ENCODE assay signal across 8 mouse cellular contexts in genomic region chr3:88578498-88579424, GRCm38 (mm10). TPM values are rescaled to one million over a fixed set of nuclear protein-coding genes. Genes with fewer than 3 reads are reported as not detected.
DNase-seq lines count a peak whose midpoint lies in the region; ATAC-seq lines count a peak whose summit lies in the region.
"Had no signal": no experiment of that assay in that cellular context is flagged by ENCODE, and none has a peak within 500 bp of the region (broad histone marks: within the 10 kb centered on the region; RNA-seq: fewer than 3 reads in every experiment).

No protein-coding gene starts in this region.

- no peak overlapping the region for H3K27ac ChIP-seq in lung, embryonic 15.5 days
- H3K27ac ChIP-seq in limb, embryonic 11.5 days (replicated peaks; ENCODE audit: low read depth, low read length) = no peak overlapping the region
- no peak overlapping the region for H3K27ac ChIP-seq in stomach, embryonic 14.5 days (ENCODE audit: low read length)

- peak overlapping the region; percentile 70 for H3K4me2 ChIP-seq in lung, embryonic 15.5 days
- peak overlapping the region; percentile 87; the same call in 1 of the 2 replicates for H3K4me2 ChIP-seq in limb, embryonic 11.5 days (ENCODE audit: low read depth, severe bottlenecking)
- H3K4me2 ChIP-seq in stomach, embryonic 14.5 days (replicated peaks; ENCODE audit: low read depth, low read length) = peak overlapping the region; percentile 88

- H3K9ac ChIP-seq in lung, embryonic 15.5 days = 0 out of 2 replicates have a peak overlapping the region, but pooled peaks have one; percentile 92
- no peak overlapping the region for H3K9ac ChIP-seq in limb, embryonic 11.5 days (ENCODE audit: low read length)
- no peak overlapping the region for H3K9ac ChIP-seq in stomach, embryonic 14.5 days (replicated peaks; ENCODE audit: low read depth, low read length)

- intact Hi-C loops in left cerebral cortex, postnatal 36 days (cut with DNase I) = no loop called here

- H3K4me3 ChIP-seq in lung, embryonic 15.5 days = peak overlapping the region; percentile 88
- peak overlapping the region; percentile 95 for H3K4me3 ChIP-seq in limb, embryonic 11.5 days (ENCODE audit: low read depth, low read length)
- peak overlapping the region; percentile 90 for H3K4me3 ChIP-seq in stomach, embryonic 14.5 days (ENCODE audit: low read depth, low read length)

- no peak for DNase-seq in lung, postnatal 25 days (ENCODE audit: low spot score)
- DNase-seq in limb, embryonic 11.5 days (ENCODE audit: low spot score) = no peak
- no peak for DNase-seq in left cerebral cortex, postnatal 36 days (ENCODE audit: low spot score in 2 of 2)

- peaks cover 9% of the 10 kb centered on the region for H3K4me1 ChIP-seq in lung, embryonic 15.5 days
- 0 out of 2 replicates have a peak, but pooled peaks cover 3% of the 10 kb centered on the region for H3K4me1 ChIP-seq in limb, embryonic 11.5 days (ENCODE audit: control insufficient read depth, insufficient read depth, low read length)
- H3K4me1 ChIP-seq in stomach, embryonic 14.5 days (ENCODE audit: control insufficient read depth, insufficient read depth, low read length) = peaks cover 10% of the 10 kb centered on the region

- no peaks in the 10 kb centered on the region for H3K9me3 ChIP-seq in lung, embryonic 15.5 days
- H3K9me3 ChIP-seq in limb, embryonic 11.5 days (ENCODE audit: control insufficient read depth, low read length) = no peaks in the 10 kb centered on the region
- H3K9me3 ChIP-seq in stomach, embryonic 14.5 days (ENCODE audit: control insufficient read depth, low read depth, low read length) = no peaks in the 10 kb centered on the region

- H3K36me3 ChIP-seq in lung, embryonic 15.5 days = peaks cover 28% of the 10 kb centered on the region
- H3K36me3 ChIP-seq in limb, embryonic 11.5 days (ENCODE audit: control insufficient read depth, insufficient read depth, low read length) = peaks cover 8% of the 10 kb centered on the region; the same call in 1 of the 2 replicates
- H3K36me3 ChIP-seq in stomach, embryonic 14.5 days (ENCODE audit: control insufficient read depth, insufficient read depth, low read length) = peaks cover 23% of the 10 kb centered on the region

- 42% methylated on average over 8 of the region's 8 CpGs for WGBS in lung, embryonic 15.5 days
- WGBS in limb, embryonic 11.5 days = 46% methylated on average over 8 of the region's 8 CpGs
- 44% methylated on average over 8 of the region's 8 CpGs for WGBS in stomach, embryonic 14.5 days

- H3K27me3 ChIP-seq in lung, embryonic 15.5 days = no peaks in the 10 kb centered on the region
- no peaks in the 10 kb centered on the region for H3K27me3 ChIP-seq in limb, embryonic 11.5 days (ENCODE audit: control insufficient read depth, insufficient read depth, low read length)
- no peaks in the 10 kb centered on the region for H3K27me3 ChIP-seq in stomach, embryonic 14.5 days (ENCODE audit: control insufficient read depth, insufficient read depth, low read length)

- no peak for ATAC-seq in lung, embryonic 15.5 days (ENCODE audit: borderline replicate concordance, extremely low read depth, low FRiP score, low TSS enrichment)
- 0 out of 2 replicates have a peak, but pooled peaks have one; percentile 4 for ATAC-seq in erythroblast, adult 5-6 weeks (replicated peaks; ENCODE audit: low FRiP score, poor library complexity, severe bottlenecking)
- ATAC-seq in limb, embryonic 11.5 days (ENCODE audit: insufficient number of reproducible peaks, low FRiP score, low TSS enrichment, low read depth) = no peak
- 0 out of 2 replicates have a peak, but pooled peaks have one; percentile 12 for ATAC-seq in stomach, embryonic 14.5 days (ENCODE audit: insufficient number of reproducible peaks, insufficient read depth, low FRiP score, low read depth)
- no peak for ATAC-seq in CD4-positive, CD25-positive, alpha-beta regulatory T cell, adult 4 months

RNA-seq across cellular contexts. Expression of gene Ssr2, which starts 3.1 kb away (rescaled TPM):
- polyA plus RNA-seq in lung, embryonic 15.5 days (2015; fragmentation: Nextera tagmentation; extraction: Ambion mirVana) = 290 and 301 TPM in 2 replicates
- 80.3 and 91.8 TPM in 2 replicates for total RNA-seq in erythroblast, adult 5-6 weeks (2015; ENCODE audit: low replicate concordance)
- total RNA-seq in erythroblast, adult 5-6 weeks (2017; ENCODE audit: low replicate concordance) = 24.3 and 35.9 TPM in 2 replicates
- 220 and 233 TPM in 2 replicates for polyA plus RNA-seq in limb, embryonic 11.5 days (2014; fragmentation: Nextera tagmentation; extraction: Ambion mirVana)
- polyA plus RNA-seq in stomach, embryonic 14.5 days (2014; fragmentation: Nextera tagmentation; extraction: Ambion mirVana) = 295 and 301 TPM in 2 replicates
- 100 to 1,000 TPM; 160 to 161 TPM for polyA plus RNA-seq in CD4-positive, CD25-positive, alpha-beta regulatory T cell, adult 4 months (2017; shearing (Covaris generic))
- total RNA-seq in left cerebral cortex, postnatal 36 days (2021) = 10 to 100 TPM; 90.4 to 94.5 TPM

RNA-seq across cellular contexts. Expression of gene Ubqln4, which starts 25.2 kb away (rescaled TPM):
- 46.4 and 49.4 TPM in 2 replicates for polyA plus RNA-seq in lung, embryonic 15.5 days (2015; fragmentation: Nextera tagmentation; extraction: Ambion mirVana)
- 5.4 and 7.9 TPM in 2 replicates for total RNA-seq in erythroblast, adult 5-6 weeks (2015; ENCODE audit: low replicate concordance)
- total RNA-seq in erythroblast, adult 5-6 weeks (2017; ENCODE audit: low replicate concordance) = 5.7 and 10.0 TPM in 2 replicates
- 80.1 and 85.3 TPM in 2 replicates for polyA plus RNA-seq in limb, embryonic 11.5 days (2014; fragmentation: Nextera tagmentation; extraction: Ambion mirVana)
- 48.4 TPM in 2 replicates for polyA plus RNA-seq in stomach, embryonic 14.5 days (2014; fragmentation: Nextera tagmentation; extraction: Ambion mirVana)
- 10 to 100 TPM; 11.9 to 12.0 TPM for polyA plus RNA-seq in CD4-positive, CD25-positive, alpha-beta regulatory T cell, adult 4 months (2017; shearing (Covaris generic))
- total RNA-seq in left cerebral cortex, postnatal 36 days (2021) = 100 to 1,000 TPM; 129 to 137 TPM

RNA-seq across cellular contexts. Expression of gene Lamtor2, which starts 25.9 kb away (rescaled TPM):
- polyA plus RNA-seq in lung, embryonic 15.5 days (2015; fragmentation: Nextera tagmentation; extraction: Ambion mirVana) = 165 and 178 TPM in 2 replicates
- total RNA-seq in erythroblast, adult 5-6 weeks (2015; ENCODE audit: low replicate concordance) = 4.2 and 8.6 TPM in 2 replicates
- 14.3 and 15.8 TPM in 2 replicates for total RNA-seq in erythroblast, adult 5-6 weeks (2017; ENCODE audit: low replicate concordance)
- polyA plus RNA-seq in limb, embryonic 11.5 days (2014; fragmentation: Nextera tagmentation; extraction: Ambion mirVana) = 78.9 and 89.3 TPM in 2 replicates
- polyA plus RNA-seq in stomach, embryonic 14.5 days (2014; fragmentation: Nextera tagmentation; extraction: Ambion mirVana) = 84.8 and 88.5 TPM in 2 replicates
- polyA plus RNA-seq in CD4-positive, CD25-positive, alpha-beta regulatory T cell, adult 4 months (2017; shearing (Covaris generic)) = 100 to 1,000 TPM; 197 to 234 TPM
- total RNA-seq in left cerebral cortex, postnatal 36 days (2021) = 100 to 1,000 TPM; 103 to 106 TPM

RNA-seq across cellular contexts. Expression of gene Arhgef2, which starts 27.0 kb away (rescaled TPM):
- polyA plus RNA-seq in lung, embryonic 15.5 days (2015; fragmentation: Nextera tagmentation; extraction: Ambion mirVana) = 105 and 116 TPM in 2 replicates
- total RNA-seq in erythroblast, adult 5-6 weeks (2015; ENCODE audit: low replicate concordance) = 15.2 and 20.5 TPM in 2 replicates
- total RNA-seq in erythroblast, adult 5-6 weeks (2017; ENCODE audit: low replicate concordance) = 16.7 and 18.1 TPM in 2 replicates
- 132 and 134 TPM in 2 replicates for polyA plus RNA-seq in limb, embryonic 11.5 days (2014; fragmentation: Nextera tagmentation; extraction: Ambion mirVana)
- 108 and 119 TPM in 2 replicates for polyA plus RNA-seq in stomach, embryonic 14.5 days (2014; fragmentation: Nextera tagmentation; extraction: Ambion mirVana)
- 10 to 100 TPM; 36.5 to 48.6 TPM for polyA plus RNA-seq in CD4-positive, CD25-positive, alpha-beta regulatory T cell, adult 4 months (2017; shearing (Covaris generic))
- 100 to 1,000 TPM; 250 to 281 TPM for total RNA-seq in left cerebral cortex, postnatal 36 days (2021)

RNA-seq across cellular contexts. Expression of gene Rab25, which starts 30.7 kb away (rescaled TPM):
- polyA plus RNA-seq in lung, embryonic 15.5 days (2015; fragmentation: Nextera tagmentation; extraction: Ambion mirVana) = 33.1 and 36.4 TPM in 2 replicates
- not detected in 2 replicates for total RNA-seq in erythroblast, adult 5-6 weeks (2015; ENCODE audit: low replicate concordance)
- not detected in 2 replicates for total RNA-seq in erythroblast, adult 5-6 weeks (2017; ENCODE audit: low replicate concordance)
- 2.4 and 3.1 TPM in 2 replicates for polyA plus RNA-seq in limb, embryonic 11.5 days (2014; fragmentation: Nextera tagmentation; extraction: Ambion mirVana)
- 57.0 and 67.9 TPM in 2 replicates for polyA plus RNA-seq in stomach, embryonic 14.5 days (2014; fragmentation: Nextera tagmentation; extraction: Ambion mirVana)
- not detected for polyA plus RNA-seq in CD4-positive, CD25-positive, alpha-beta regulatory T cell, adult 4 months (2017; shearing (Covaris generic))
- total RNA-seq in left cerebral cortex, postnatal 36 days (2021) = not detected
- total RNA-seq: adrenal gland, postnatal 36 days had no signal

Comparison
In these comparisons a context has a peak if more than half of its experiments do, and no peak if none do; other contexts are left out.
1. ATAC-seq: peak in erythroblast, adult 5-6 weeks (single experiment) and stomach, embryonic 14.5 days (single experiment); none in lung, embryonic 15.5 days (single experiment), limb, embryonic 11.5 days (single experiment) and CD4-positive, CD25-positive, alpha-beta regulatory T cell, adult 4 months (single experiment).
2. Peak in every context shown above with its lines, with median percentiles within 50 percentile points of each other: H3K4me2 ChIP-seq and H3K4me3 ChIP-seq.